Mouse (Mus musculus): ENCODE data around the gene Chadl.
"Not testable (repeated sequence)": the region's sequence is repeated elsewhere in the genome, so short reads cannot be mapped to it uniquely, and the experiment has no call there.

Chadl gene

GRCm38 (mm10) chr15:81697175-81697574, at the start of gene Chadl:
Gene Chadl, minus strand, starts transcription at chr15:81697287.
- DNase-seq (ENCODE audit: low read depth, low spot score) = no peak

- DNase-seq (ENCODE audit: low read depth, low spot score) = peak; percentile 71
These were observed 48.6 kb upstream of the Chadl start for GRCm38 (mm10) chr15:81745601-81746114.

- peak; percentile 81 for DNase-seq (ENCODE audit: low read depth, low spot score)
These were observed 48.0 kb upstream of the Chadl start, which contains the start of the genes Zc3h7b and Rangap1 for GRCm38 (mm10) chr15:81744992-81745600. Gene Zc3h7b, plus strand, starts transcription at chr15:81745057. Gene Rangap1, minus strand, starts transcription at chr15:81745530.

- peak; percentile 75 for DNase-seq (ENCODE audit: low read depth, low spot score)
These were observed 45.3 kb upstream of the Chadl start for GRCm38 (mm10) chr15:81742368-81742767.

- peak; percentile 87 for DNase-seq (ENCODE audit: low read depth, low spot score)
These were observed 42.8 kb upstream of the Chadl start for GRCm38 (mm10) chr15:81739924-81740323.

GRCm38 (mm10) chr15:81739296-81739695, 42.2 kb upstream of the Chadl start:
- no peak for DNase-seq (ENCODE audit: low read depth, low spot score)

- DNase-seq (ENCODE audit: low read depth, low spot score) = no peak
These were observed 38.0 kb upstream of the Chadl start for GRCm38 (mm10) chr15:81735075-81735474.

GRCm38 (mm10) chr15:81729792-81730635, 32.9 kb upstream of the Chadl start:
- peak; percentile 99 for DNase-seq (ENCODE audit: low read depth, low spot score)

- DNase-seq (ENCODE audit: low read depth, low spot score) = peak; percentile 36
These were observed 32.2 kb upstream of the Chadl start for GRCm38 (mm10) chr15:81729241-81729791.

GRCm38 (mm10) chr15:81725965-81726364, 28.9 kb upstream of the Chadl start:
- no peak for DNase-seq (ENCODE audit: low read depth, low spot score)

- no peak for DNase-seq (ENCODE audit: low read depth, low spot score)
These were observed 26.6 kb upstream of the Chadl start for GRCm38 (mm10) chr15:81723653-81724052.

- DNase-seq (ENCODE audit: low read depth, low spot score) = peak; percentile 64
These were observed 25.3 kb upstream of the Chadl start for GRCm38 (mm10) chr15:81722361-81722760.

- DNase-seq (ENCODE audit: low read depth, low spot score) = peak; percentile 52
These were observed 22.0 kb upstream of the Chadl start for GRCm38 (mm10) chr15:81719139-81719531.

- peak; percentile 65 for DNase-seq (ENCODE audit: low read depth, low spot score)
These were observed 21.4 kb upstream of the Chadl start for GRCm38 (mm10) chr15:81718336-81719138.

GRCm38 (mm10) chr15:81713742-81714141, 16.7 kb upstream of the Chadl start:
- no peak for DNase-seq (ENCODE audit: low read depth, low spot score)

- DNase-seq (ENCODE audit: low read depth, low spot score) = no peak
These were observed 13.7 kb upstream of the Chadl start for GRCm38 (mm10) chr15:81710801-81711200.

GRCm38 (mm10) chr15:81709686-81710085, 12.6 kb upstream of the Chadl start:
- DNase-seq (ENCODE audit: low read depth, low spot score) = no peak

- DNase-seq (ENCODE audit: low read depth, low spot score) = peak; percentile 66
These were observed 11.9 kb upstream of the Chadl start for GRCm38 (mm10) chr15:81708991-81709390.

GRCm38 (mm10) chr15:81703094-81703489, 6.0 kb upstream of the Chadl start:
- no peak for DNase-seq (ENCODE audit: low read depth, low spot score)

GRCm38 (mm10) chr15:81702306-81703093, 5.4 kb upstream of the Chadl start:
- DNase-seq (ENCODE audit: low read depth, low spot score) = no peak

GRCm38 (mm10) chr15:81701350-81701749, 4.3 kb upstream of the Chadl start:
- not testable (repeated sequence) for DNase-seq (ENCODE audit: low read depth, low spot score)
